Mouse (Mus musculus) spleen, postnatal 36 days (tissue): Measurements from ENCODE around the gene Trim31.

ENCODE experiments used
- DNase-seq, 2 experiments: peaks; one replicate each; pipeline ENCODE4 v3.0.0; 2022; ENCODE audit warnings: low spot score in 2 of 2, mixed read lengths in 1 of 2

The Trim31 gene

GRCm38 (mm10) chr17:36896583-36896982 is 1.3 kb upstream of the Trim31 start:
- no peak for DNase-seq

- no peak for DNase-seq
Measured at GRCm38 (mm10) chr17:36897065-36897464, 853 bp upstream of the Trim31 start.

- DNase-seq = no peak
Measured at GRCm38 (mm10) chr17:36899376-36899775, 1.5 kb downstream of the Trim31 start.

- no peak for DNase-seq
Measured at GRCm38 (mm10) chr17:36900001-36900400, 2.1 kb downstream of the Trim31 start.

GRCm38 (mm10) chr17:36900691-36901090 is 2.8 kb downstream of the Trim31 start:
- no peak for DNase-seq

- DNase-seq = no peak
Measured at GRCm38 (mm10) chr17:36903651-36904050, 5.7 kb downstream of the Trim31 start.

GRCm38 (mm10) chr17:36908235-36908634 is 10.3 kb downstream of the Trim31 start:
- no peak for DNase-seq

- DNase-seq = no peak
Measured at GRCm38 (mm10) chr17:36909802-36910201, 11.9 kb downstream of the Trim31 start.

- no peak for DNase-seq
Measured at GRCm38 (mm10) chr17:36912031-36912430, 14.1 kb downstream of the Trim31 start.

GRCm38 (mm10) chr17:36914108-36914507 is 16.2 kb downstream of the Trim31 start:
- peak; percentile 51 to 59 for DNase-seq

- DNase-seq = peak in 1 of 2 experiments; percentile 31
Measured at GRCm38 (mm10) chr17:36915076-36915475, 17.2 kb downstream of the Trim31 start.

GRCm38 (mm10) chr17:36920239-36920638 is 22.3 kb downstream of the Trim31 start:
- no peak for DNase-seq

GRCm38 (mm10) chr17:36922715-36923114 is 24.8 kb downstream of the Trim31 start:
- no peak for DNase-seq

- no peak for DNase-seq
Measured at GRCm38 (mm10) chr17:36923491-36923890, 25.6 kb downstream of the Trim31 start.

GRCm38 (mm10) chr17:36927496-36928120 is 29.7 kb downstream of the Trim31 start:
- no peak for DNase-seq

- no peak for DNase-seq
Measured at GRCm38 (mm10) chr17:36929236-36929932, 31.5 kb downstream of the Trim31 start.

- no peak for DNase-seq
Measured at GRCm38 (mm10) chr17:36930233-36930632, 32.3 kb downstream of the Trim31 start.

- no peak for DNase-seq
Measured at GRCm38 (mm10) chr17:36931130-36931529, 33.2 kb downstream of the Trim31 start.

- DNase-seq = no peak
Measured at GRCm38 (mm10) chr17:36931806-36932205, 33.9 kb downstream of the Trim31 start.

GRCm38 (mm10) chr17:36938056-36938455 is 40.1 kb downstream of the Trim31 start:
- no peak for DNase-seq

GRCm38 (mm10) chr17:36942391-36942790 is 44.5 kb downstream of the Trim31 start:
- no peak for DNase-seq

- DNase-seq = no peak
Measured at GRCm38 (mm10) chr17:36942791-36943471, 45.0 kb downstream of the Trim31 start, which contains the start of gene Rnf39. TSS of gene Rnf39 (plus strand) at chr17:36942918.

- no peak for DNase-seq
Measured at GRCm38 (mm10) chr17:36943691-36944090, 45.8 kb downstream of the Trim31 start.
